Mouse (Mus musculus) midbrain, embryonic 15.5 days (tissue): Measurements from ENCODE around the gene Klra6. TPM values are rescaled to one million over a fixed set of nuclear protein-coding genes. Genes with fewer than 3 reads are reported as not detected.
"Not testable (repeated sequence)": the region's sequence is repeated elsewhere in the genome, so short reads cannot be mapped to it uniquely, and the experiment has no call there.

Experiments
- ATAC-seq: fragments of 200-750 bp; cut with Nextera tagmentation; replicated peaks from 2 replicates; pipeline ENCODE4 v1.8.0; 2017; ENCODE audit warnings: moderate TSS enrichment
- H3K27ac ChIP-seq: fragments of 300-500 bp; sonication (generic); 2 replicates; pipeline ENCODE4 v1.5.1; 2015; ENCODE audit warnings: mild to moderate bottlenecking, inconsistent platforms
- H3K27me3 ChIP-seq: fragments of 300-500 bp; sonication (generic); replicated peaks from 2 replicates; pipeline ENCODE4 v1.6.1; 2015; ENCODE audit warnings: inconsistent platforms
- H3K36me3 ChIP-seq: fragments of 300-500 bp; sonication (generic); replicated peaks from 2 replicates; pipeline ENCODE4 v1.6.1; 2015; ENCODE audit warnings: inconsistent platforms
- H3K4me1 ChIP-seq: fragments of 300-500 bp; sonication (generic); 2 replicates; pipeline ENCODE4 v1.6.1; 2015; ENCODE audit warnings: inconsistent platforms
- H3K4me2 ChIP-seq: fragments of 300-500 bp; sonication (generic); 2 replicates; pipeline ENCODE4 v1.6.1; 2015; ENCODE audit warnings: inconsistent platforms, mild to moderate bottlenecking, moderate library complexity
- H3K4me3 ChIP-seq: fragments of 300-500 bp; sonication (generic); 2 replicates; pipeline ENCODE4 v1.5.1; 2015; ENCODE audit warnings: mild to moderate bottlenecking, inconsistent platforms
- H3K9ac ChIP-seq: fragments of 300-500 bp; sonication (generic); 2 replicates; pipeline ENCODE4 v1.6.1; 2015; ENCODE audit warnings: mild to moderate bottlenecking, inconsistent platforms
- H3K9me3 ChIP-seq: fragments of 300-500 bp; sonication (generic); 2 replicates; pipeline ENCODE4 v1.6.1; 2016; ENCODE audit warnings: inconsistent platforms
- WGBS: fragments of 180-500 bp; shearing (Covaris S2); methylation state at CpG from one replicate; pipeline ENCODE4 v1.1.7; 2015; ENCODE audit warnings: mixed read lengths; 5-methylcytosine and 5-hydroxymethylcytosine counted together
- polyA plus RNA-seq: library from polyadenylated mRNA; unstranded; fragments of >200 nt; fragmentation: Nextera tagmentation; extraction: Ambion mirVana; gene quantifications from 2 replicates; pipeline ENCODE4 v1.2.1, GENCODE M21; 2015

The Klra6 gene
- not detected in 2 replicates for polyA plus RNA-seq

- no peak for ATAC-seq
Observed at GRCm38 (mm10) chr6:130026854-130027253, at the start of gene Klra6. TSS of gene Klra6 (minus strand) at chr6:130026954.

GRCm38 (mm10) chr6:130067171-130067570, 40.4 kb upstream of the Klra6 start, which contains the start of gene Klra4:
TSS of gene Klra4 (minus strand) at chr6:130067271.
- not testable (repeated sequence) for ATAC-seq, H3K36me3 ChIP-seq, H3K9me3 ChIP-seq, H3K4me2 ChIP-seq, H3K4me1 ChIP-seq, H3K27me3 ChIP-seq, H3K4me3 ChIP-seq, H3K9ac ChIP-seq, H3K27ac ChIP-seq
- WGBS, result 60% methylated on average over 1 of the region's 1 CpGs

More at GRCm38 (mm10) chr6:130026854-130027253, at the start of gene Klra6:
- Histone ChIP-seq H3K27ac (no peak within 1 kb of the TSS), H3K4me3 (no peak within 1 kb of the TSS), H3K27me3 (no peaks in the 10 kb centered on the region), H3K4me1 (no peaks in the 10 kb centered on the region), H3K9me3 (no peaks in the 10 kb centered on the region), H3K36me3 (no peaks in the 10 kb centered on the region), H3K4me2 (no peak within 1 kb of the TSS), H3K9ac (no peak within 1 kb of the TSS)
- 74% methylated on average over 4 of the region's 4 CpGs for WGBS

DNA sequence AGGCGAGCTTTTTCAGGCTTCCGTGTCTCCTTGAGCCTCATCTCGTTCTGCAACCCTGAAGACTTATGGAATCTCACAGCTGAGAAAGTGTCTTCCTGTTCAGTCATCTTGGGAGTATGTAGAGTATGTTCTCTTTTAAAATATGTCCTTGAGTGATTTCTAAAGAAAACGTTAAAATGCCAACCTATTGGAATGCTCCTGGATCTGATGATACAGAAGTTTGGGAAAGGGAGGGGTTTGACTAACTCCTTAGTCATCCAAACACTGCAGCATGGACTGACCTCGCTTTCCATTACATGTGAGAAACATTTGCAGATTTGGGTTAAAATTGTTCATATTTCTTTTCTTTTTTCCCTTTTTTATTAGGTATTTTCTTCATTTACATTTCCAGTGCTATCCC, 38.4 kb upstream of the Klra6 start:
- no peaks in the 10 kb centered on the region for H3K4me1 ChIP-seq
- H3K36me3 ChIP-seq, result no peaks in the 10 kb centered on the region
- WGBS, result 81% methylated on average over 5 of the region's 5 CpGs
- H3K4me3 ChIP-seq, result no peak overlapping the region
- H3K4me2 ChIP-seq, result no peak overlapping the region
- H3K9me3 ChIP-seq, result no peaks in the 10 kb centered on the region; the same call in 1 of the 2 replicates
- no peaks in the 10 kb centered on the region for H3K27me3 ChIP-seq
- no peak overlapping the region for H3K27ac ChIP-seq
- no peak for ATAC-seq
- no peak overlapping the region for H3K9ac ChIP-seq

DNA sequence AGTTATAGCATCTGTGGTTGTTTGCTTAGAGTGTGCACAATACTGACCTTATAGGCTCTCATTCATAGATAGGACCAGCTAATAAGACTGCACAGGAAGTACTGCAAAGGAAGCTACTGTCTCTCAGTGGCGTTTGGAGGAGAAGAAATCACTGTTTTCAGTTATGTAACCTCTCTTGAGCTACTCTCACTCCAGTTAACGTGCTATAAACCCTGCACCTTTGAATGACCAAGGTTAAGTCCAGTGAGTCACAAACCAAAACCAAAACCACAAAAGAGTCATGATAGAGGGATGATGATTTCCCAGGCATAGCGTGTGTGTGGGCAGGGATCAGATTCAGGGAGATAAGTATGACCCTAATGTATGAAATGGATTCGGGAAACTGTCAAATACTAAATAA, 8.4 kb upstream of the Klra6 start:
- not testable (repeated sequence) for H3K4me2 ChIP-seq, H3K27me3 ChIP-seq, H3K27ac ChIP-seq, H3K36me3 ChIP-seq, ATAC-seq, H3K4me1 ChIP-seq, H3K9me3 ChIP-seq, H3K4me3 ChIP-seq, H3K9ac ChIP-seq
- WGBS, result 52% methylated on average over 4 of the region's 4 CpGs

GRCm38 (mm10) chr6:130031493-130032089, 4.8 kb upstream of the Klra6 start:
- not testable (repeated sequence) for H3K4me2 ChIP-seq, H3K9ac ChIP-seq, ATAC-seq, H3K4me1 ChIP-seq, H3K27ac ChIP-seq, H3K36me3 ChIP-seq, H3K27me3 ChIP-seq, H3K9me3 ChIP-seq, H3K4me3 ChIP-seq

Other genes with a start within 250 kb of the Klra6 start
- gene Gm156, start 242.7 kb downstream of the Klra6 start, polyA plus RNA-seq, result not detected in 2 replicates
- not detected in 2 replicates for gene Gm17631, start 164.3 kb downstream of the Klra6 start, polyA plus RNA-seq
- not detected in 2 replicates for gene Klra17, start 150.3 kb downstream of the Klra6 start, polyA plus RNA-seq
- gene Klra5, start 109.3 kb downstream of the Klra6 start, polyA plus RNA-seq, result not detected in 2 replicates
- not detected in 2 replicates for gene Klra4, start 40.3 kb upstream of the Klra6 start, polyA plus RNA-seq
- not detected in 2 replicates for gene Klra8, start 102.9 kb upstream of the Klra6 start, polyA plus RNA-seq
- not detected in 2 replicates for gene Klra9, start 166.2 kb upstream of the Klra6 start, polyA plus RNA-seq
- not detected in 2 replicates for gene Klra7, start 206.4 kb upstream of the Klra6 start, polyA plus RNA-seq